Mouse (Mus musculus): ENCODE measurements at regions not wholly inside any gene's neighbourhood (a gene's known extent, or its start where the extent isn't known, plus 50 kb on each side); places are given as distances from the start of the nearest gene placed in this dataset.
"Not testable (repeated sequence)": the region's sequence is repeated elsewhere in the genome, so short reads cannot be mapped to it uniquely, and the experiment has no call there.

- Histone ChIP-seq H3K4me3 (no peak overlapping the region), H3K27me3 (no peaks in the 10 kb centered on the region), H3K36me3 (no peaks in the 10 kb centered on the region), H3K4me2 (no peak overlapping the region), H3K9ac (no peak overlapping the region), H3K4me1 (no peaks in the 10 kb centered on the region), H3K27ac (no peak overlapping the region), H3K9me3 (no peaks in the 10 kb centered on the region)
- peak; percentile 52; the same call in 1 of the 2 replicates for ATAC-seq (ENCODE audit: borderline replicate concordance, extremely low read depth, low FRiP score, low TSS enrichment)
- 37% methylated on average over 1 of the region's 1 CpGs for WGBS
These were observed 244.2 kb downstream of the Prr30 start for GRCm38 (mm10) chr14:100955806-100956436.

GRCm38 (mm10) chr14:100950681-100951119 lies 249.4 kb downstream of the Prr30 start:
- WGBS: 45% methylated on average over 3 of the region's 3 CpGs
- no peak overlapping the region for H3K4me3 ChIP-seq

GRCm38 (mm10) chr14:100947625-100948024 lies 252.5 kb downstream of the Prr30 start:
- not testable (repeated sequence) for ATAC-seq (ENCODE audit: borderline replicate concordance, extremely low read depth, low FRiP score, low TSS enrichment); H3K27ac ChIP-seq; H3K36me3 ChIP-seq; H3K4me1 ChIP-seq; H3K4me2 ChIP-seq; H3K9me3 ChIP-seq; H3K9ac ChIP-seq; H3K4me3 ChIP-seq; H3K27me3 ChIP-seq

More at GRCm38 (mm10) chr14:100950681-100951119, 249.4 kb downstream of the Prr30 start:
- Histone ChIP-seq H3K4me2 (no peak overlapping the region), H3K9ac (no peak overlapping the region), H3K27me3 (no peaks in the 10 kb centered on the region), H3K9me3 (no peaks in the 10 kb centered on the region), H3K36me3 (no peaks in the 10 kb centered on the region), H3K27ac (no peak overlapping the region), H3K4me1 (no peaks in the 10 kb centered on the region)
- ATAC-seq (ENCODE audit: borderline replicate concordance, extremely low read depth, low FRiP score, low TSS enrichment): peak; percentile 65; the same call in 1 of the 2 replicates

- Histone ChIP-seq H3K4me3 (no peak overlapping the region), H3K36me3 (no peaks in the 10 kb centered on the region), H3K27me3 (no peaks in the 10 kb centered on the region), H3K9me3 (no peaks in the 10 kb centered on the region), H3K27ac (no peak overlapping the region), H3K4me2 (no peak overlapping the region), H3K9ac (no peak overlapping the region), H3K4me1 (no peaks in the 10 kb centered on the region)
- WGBS: 75% methylated on average over 2 of the region's 2 CpGs
- ATAC-seq (ENCODE audit: borderline replicate concordance, extremely low read depth, low FRiP score, low TSS enrichment): no peak
These were observed 262.7 kb downstream of the Prr30 start for GRCm38 (mm10) chr14:100937358-100937887.

GRCm38 (mm10) chr14:100934554-100934953 lies 265.6 kb downstream of the Prr30 start:
- Histone ChIP-seq H3K27me3 (no peaks in the 10 kb centered on the region), H3K9ac (no peak overlapping the region), H3K4me1 (no peaks in the 10 kb centered on the region), H3K9me3 (no peaks in the 10 kb centered on the region), H3K36me3 (no peaks in the 10 kb centered on the region), H3K4me2 (no peak overlapping the region), H3K4me3 (no peak overlapping the region), H3K27ac (no peak overlapping the region)
- WGBS: 80% methylated on average over 7 of the region's 7 CpGs
- ATAC-seq (ENCODE audit: borderline replicate concordance, extremely low read depth, low FRiP score, low TSS enrichment): no peak

GRCm38 (mm10) chr14:100924880-100925279 lies 275.2 kb downstream of the Prr30 start:
- no peak for ATAC-seq (ENCODE audit: borderline replicate concordance, extremely low read depth, low FRiP score, low TSS enrichment)
- no peaks in the 10 kb centered on the region for H3K9me3 ChIP-seq
- H3K9ac ChIP-seq: no peak overlapping the region
- H3K27ac ChIP-seq: no peak overlapping the region
- H3K4me3 ChIP-seq: no peak overlapping the region
- H3K4me2 ChIP-seq: no peak overlapping the region
- H3K4me1 ChIP-seq: no peaks in the 10 kb centered on the region
- no peaks in the 10 kb centered on the region for H3K36me3 ChIP-seq
- no peaks in the 10 kb centered on the region for H3K27me3 ChIP-seq
- 70% methylated on average over 6 of the region's 6 CpGs for WGBS

GRCm38 (mm10) chr14:100900221-100900620 lies 299.9 kb downstream of the Prr30 start:
- H3K4me1 ChIP-seq: no peaks in the 10 kb centered on the region
- H3K9me3 ChIP-seq: no peaks in the 10 kb centered on the region
- H3K4me2 ChIP-seq: no peak overlapping the region
- no peak for ATAC-seq (ENCODE audit: borderline replicate concordance, extremely low read depth, low FRiP score, low TSS enrichment)
- no peaks in the 10 kb centered on the region for H3K36me3 ChIP-seq
- no peak overlapping the region for H3K4me3 ChIP-seq
- no peak overlapping the region for H3K9ac ChIP-seq
- H3K27ac ChIP-seq: no peak overlapping the region
- H3K27me3 ChIP-seq: no peaks in the 10 kb centered on the region
- WGBS: 59% methylated on average over 2 of the region's 2 CpGs

GRCm38 (mm10) chr14:100899074-100899473 lies 301.1 kb downstream of the Prr30 start:
- Histone ChIP-seq H3K9me3 (no peaks in the 10 kb centered on the region), H3K27ac (no peak overlapping the region), H3K4me1 (no peaks in the 10 kb centered on the region), H3K4me3 (no peak overlapping the region), H3K9ac (no peak overlapping the region), H3K36me3 (no peaks in the 10 kb centered on the region), H3K4me2 (no peak overlapping the region), H3K27me3 (no peaks in the 10 kb centered on the region)
- ATAC-seq (ENCODE audit: borderline replicate concordance, extremely low read depth, low FRiP score, low TSS enrichment): no peak
- 61% methylated on average over 3 of the region's 3 CpGs for WGBS

- Histone ChIP-seq H3K9ac (no peak overlapping the region), H3K4me1 (no peaks in the 10 kb centered on the region), H3K27ac (no peak overlapping the region), H3K36me3 (no peaks in the 10 kb centered on the region), H3K27me3 (no peaks in the 10 kb centered on the region), H3K4me3 (no peak overlapping the region), H3K9me3 (no peaks in the 10 kb centered on the region), H3K4me2 (no peak overlapping the region)
- ATAC-seq (ENCODE audit: borderline replicate concordance, extremely low read depth, low FRiP score, low TSS enrichment): peak; percentile 55; the same call in 1 of the 2 replicates
- 36% methylated on average over 18 of the region's 18 CpGs for WGBS
These were observed 310.7 kb downstream of the Prr30 start for GRCm38 (mm10) chr14:100889163-100890157.

- H3K36me3 ChIP-seq: no peaks in the 10 kb centered on the region
- no peak overlapping the region for H3K9ac ChIP-seq
- no peaks in the 10 kb centered on the region for H3K9me3 ChIP-seq
- no peaks in the 10 kb centered on the region for H3K4me1 ChIP-seq
- 87% methylated on average over 1 of the region's 1 CpGs for WGBS
- no peaks in the 10 kb centered on the region for H3K27me3 ChIP-seq
- H3K4me2 ChIP-seq: no peak overlapping the region
- ATAC-seq (ENCODE audit: borderline replicate concordance, extremely low read depth, low FRiP score, low TSS enrichment): no peak
- no peak overlapping the region for H3K27ac ChIP-seq
- H3K4me3 ChIP-seq: no peak overlapping the region
These were observed 317.0 kb downstream of the Prr30 start for GRCm38 (mm10) chr14:100883115-100883514.

GRCm38 (mm10) chr14:100880103-100880502 lies 320.0 kb downstream of the Prr30 start:
- Histone ChIP-seq H3K4me2 (no peak overlapping the region), H3K36me3 (no peaks in the 10 kb centered on the region), H3K27ac (no peak overlapping the region), H3K27me3 (no peaks in the 10 kb centered on the region), H3K4me3 (no peak overlapping the region), H3K4me1 (no peaks in the 10 kb centered on the region), H3K9me3 (no peaks in the 10 kb centered on the region), H3K9ac (no peak overlapping the region)
- whole genome bisulfite sequencing: 84% methylated on average over 2 of the region's 2 CpGs
- no peak for ATAC-seq (ENCODE audit: borderline replicate concordance, extremely low read depth, low FRiP score, low TSS enrichment)

- Histone ChIP-seq H3K4me1 (no peaks in the 10 kb centered on the region), H3K4me3 (no peak overlapping the region)
- WGBS: 40% methylated on average over 3 of the region's 3 CpGs
These were observed 332.3 kb downstream of the Prr30 start for GRCm38 (mm10) chr14:100867790-100868189.

More at GRCm38 (mm10) chr14:100867790-100868189, 332.3 kb downstream of the Prr30 start:
- Histone ChIP-seq H3K9me3 (no peaks in the 10 kb centered on the region), H3K4me2 (no peak overlapping the region), H3K9ac (no peak overlapping the region), H3K27me3 (no peaks in the 10 kb centered on the region), H3K36me3 (no peaks in the 10 kb centered on the region), H3K27ac (no peak overlapping the region)
- no peak for ATAC-seq (ENCODE audit: borderline replicate concordance, extremely low read depth, low FRiP score, low TSS enrichment)
